Mouse (Mus musculus) bone marrow macrophage, adult 2 months (primary cell): ENCODE measurements at regions not wholly inside any gene's neighbourhood (a gene's known extent, or its start where the extent isn't known, plus 50 kb on each side); places are given as distances from the start of the nearest gene placed in this dataset.

Source experiments
- H3K27ac ChIP-seq: 2 replicates; pipeline ENCODE4 v1.5.1; 2012; ENCODE audit warnings: low read depth, low read length; ENCODE audit not compliant: insufficient read depth
- H3K4me1 ChIP-seq: 2 replicates; pipeline ENCODE4 v1.6.1; 2012; ENCODE audit warnings: low read length; ENCODE audit not compliant: control insufficient read depth, insufficient read depth
- H3K4me3 ChIP-seq: 2 replicates; pipeline ENCODE4 v1.5.1; 2012; ENCODE audit warnings: mild to moderate bottlenecking, low read length, moderate library complexity; ENCODE audit not compliant: insufficient read depth
- CTCF ChIP-seq: IDR thresholded peaks from 2 replicates; pipeline ENCODE4 v1.5.1; 2012; ENCODE audit warnings: low read depth, mild to moderate bottlenecking, low read length, moderate library complexity
- POLR2A ChIP-seq: IDR thresholded peaks from 2 replicates; pipeline ENCODE4 v1.6.1; 2012; ENCODE audit warnings: mild to moderate bottlenecking, low read depth, low read length, borderline replicate concordance

DNA sequence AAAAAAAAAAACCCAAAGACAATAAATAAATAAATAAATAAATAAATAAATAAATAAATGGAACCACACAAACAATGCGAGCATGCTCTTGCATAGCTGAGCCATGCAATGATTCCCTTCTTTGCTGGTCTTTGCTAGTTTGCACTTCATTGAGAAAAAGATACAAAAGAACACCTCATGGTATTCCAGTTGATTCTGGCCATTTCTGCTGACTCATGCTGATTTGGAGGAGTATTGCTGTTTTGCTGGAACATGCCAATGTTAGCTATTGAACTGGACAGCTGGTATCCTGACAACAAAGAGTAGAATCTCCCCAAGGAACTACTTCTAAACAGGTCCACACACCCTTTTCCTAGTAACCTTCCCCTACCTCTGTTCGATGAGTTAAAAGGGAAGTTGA, 60.2 kb downstream of the Htr1a start:
- Histone ChIP-seq H3K4me1 (no peaks in the 10 kb centered on the region), H3K4me3 (no peak overlapping the region), H3K27ac (no peak overlapping the region)
- no peak for TF ChIP-seq CTCF
- no peak for TF ChIP-seq POLR2A

DNA sequence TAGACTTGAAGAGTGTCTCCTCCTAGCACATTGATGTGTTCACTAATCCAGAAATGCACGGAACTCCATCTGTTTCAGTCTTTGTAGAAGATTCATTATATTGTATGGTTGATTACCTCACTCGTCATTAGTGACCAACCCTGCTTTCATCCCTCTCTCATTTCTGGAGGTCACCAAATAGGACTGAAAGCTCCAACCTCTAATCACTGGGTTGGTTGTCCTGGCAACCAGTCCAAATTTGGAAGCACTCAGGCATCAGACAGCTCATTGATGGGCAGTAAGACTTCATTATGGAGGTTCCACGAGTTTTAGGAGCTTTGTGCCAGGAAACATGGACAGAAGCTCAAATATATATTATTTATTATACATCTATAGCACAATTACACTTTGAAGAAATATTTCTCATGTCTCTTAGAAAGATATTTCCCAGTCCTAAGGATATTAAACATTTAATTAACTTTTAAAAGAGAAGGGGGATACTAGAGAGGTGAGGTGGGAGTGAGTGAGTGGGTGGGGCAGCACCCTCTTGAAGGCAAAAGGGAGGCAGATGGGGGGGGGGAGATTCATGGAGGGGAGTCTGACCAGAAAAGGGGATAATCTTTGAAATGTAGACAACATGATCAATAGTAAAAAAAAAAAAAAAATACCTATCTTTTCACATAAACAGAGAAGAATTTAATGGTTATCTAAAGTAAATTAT, 94.7 kb downstream of the Htr1a start:
- no peaks in the 10 kb centered on the region for H3K4me1 ChIP-seq
- H3K27ac ChIP-seq, result no peak overlapping the region
- TF ChIP-seq CTCF (no peak), POLR2A (no peak)
- H3K4me3 ChIP-seq, result no peak overlapping the region

DNA sequence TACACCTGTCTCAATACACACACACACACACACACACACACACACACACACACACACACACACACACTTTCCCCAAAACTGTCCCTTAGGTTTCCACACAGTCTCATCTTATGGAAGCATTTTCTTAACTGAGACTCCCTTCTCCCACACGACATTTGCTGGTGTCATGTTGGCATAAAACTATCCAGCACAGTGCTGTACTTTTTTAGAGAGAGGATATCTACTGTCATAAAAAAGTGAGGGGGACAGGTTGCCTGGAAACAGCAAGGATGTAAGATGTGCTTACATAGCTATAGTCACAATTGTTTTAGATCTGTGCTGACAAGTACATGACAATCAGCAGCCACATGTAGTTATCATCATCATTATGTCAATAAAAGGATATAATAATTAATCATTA, 129.8 kb downstream of the Htr1a start:
- no peak overlapping the region for H3K27ac ChIP-seq
- H3K4me3 ChIP-seq, result no peak overlapping the region
- no peaks in the 10 kb centered on the region for H3K4me1 ChIP-seq
- no peak for TF ChIP-seq CTCF
- TF ChIP-seq POLR2A, result no peak

DNA sequence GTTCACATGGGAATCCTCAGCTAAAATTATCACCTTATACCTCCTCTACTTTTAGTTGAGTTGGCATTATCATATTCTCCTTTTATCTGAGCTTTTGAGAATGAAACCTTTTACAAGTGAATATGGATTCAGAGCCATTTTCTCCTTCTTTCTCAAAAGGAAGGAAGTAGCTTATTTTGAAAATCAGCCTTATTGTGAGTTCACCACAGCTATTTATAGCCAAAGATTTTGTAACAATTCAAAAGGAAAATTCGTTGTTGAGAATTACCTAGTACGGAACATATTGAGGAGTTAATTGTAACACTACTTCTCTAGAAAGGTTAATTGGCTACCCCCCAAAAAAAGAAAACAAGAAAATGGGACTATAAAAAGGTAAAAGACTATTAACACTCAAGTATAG, 163.0 kb downstream of the Htr1a start:
- no peak overlapping the region for H3K4me3 ChIP-seq
- H3K4me1 ChIP-seq, result peaks cover 3% of the 10 kb centered on the region
- H3K27ac ChIP-seq, result peak overlapping the region; percentile 3; the same call in 1 of the 2 replicates
- TF ChIP-seq CTCF (no peak), POLR2A (no peak)

DNA sequence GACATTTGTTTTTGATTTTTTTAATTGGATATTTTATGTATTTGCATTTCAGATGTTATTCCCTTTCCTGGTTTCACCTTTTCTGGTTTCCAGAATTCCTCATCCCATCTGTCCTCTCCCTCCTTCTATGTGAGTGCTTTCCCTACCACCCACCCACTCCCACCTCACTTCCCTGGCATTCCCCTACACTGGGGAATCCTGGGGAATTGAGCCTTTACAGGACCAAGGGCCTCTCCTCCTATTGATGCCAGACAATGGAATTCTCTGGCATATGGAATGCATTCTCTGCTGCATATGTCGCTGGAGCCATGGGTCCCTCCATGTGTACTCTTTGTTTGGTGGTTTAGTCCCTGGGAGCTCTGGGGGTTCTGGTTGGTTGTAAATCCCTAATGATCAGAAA, 175.9 kb downstream of the Htr1a start:
- Histone ChIP-seq H3K27ac (no peak overlapping the region), H3K4me3 (no peak overlapping the region), H3K4me1 (no peaks in the 10 kb centered on the region)
- TF ChIP-seq CTCF, result no peak
- TF ChIP-seq POLR2A, result no peak

DNA sequence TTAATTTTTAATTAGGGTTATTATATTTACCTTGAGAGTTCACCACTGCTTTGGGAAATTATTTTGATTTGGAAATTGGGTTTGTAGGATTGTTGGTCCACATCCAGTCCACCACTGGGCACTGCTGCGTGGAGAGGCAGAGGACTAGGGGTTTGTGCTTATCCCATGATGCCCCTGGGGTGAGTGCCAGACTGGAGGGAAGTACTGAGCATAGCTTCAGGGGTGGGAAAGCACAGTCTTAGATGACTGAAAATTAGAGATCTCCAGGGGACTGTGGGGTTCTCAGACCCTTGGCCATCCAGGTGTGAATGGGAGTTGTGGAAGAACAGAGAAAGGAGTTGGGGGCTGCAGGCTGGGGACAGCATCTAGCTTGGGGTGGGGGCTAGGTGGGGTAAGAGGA, 177.4 kb downstream of the Htr1a start:
- Histone ChIP-seq H3K4me1 (no peaks in the 10 kb centered on the region), H3K4me3 (no peak overlapping the region), H3K27ac (no peak overlapping the region)
- TF ChIP-seq CTCF (no peak), POLR2A (no peak)

DNA sequence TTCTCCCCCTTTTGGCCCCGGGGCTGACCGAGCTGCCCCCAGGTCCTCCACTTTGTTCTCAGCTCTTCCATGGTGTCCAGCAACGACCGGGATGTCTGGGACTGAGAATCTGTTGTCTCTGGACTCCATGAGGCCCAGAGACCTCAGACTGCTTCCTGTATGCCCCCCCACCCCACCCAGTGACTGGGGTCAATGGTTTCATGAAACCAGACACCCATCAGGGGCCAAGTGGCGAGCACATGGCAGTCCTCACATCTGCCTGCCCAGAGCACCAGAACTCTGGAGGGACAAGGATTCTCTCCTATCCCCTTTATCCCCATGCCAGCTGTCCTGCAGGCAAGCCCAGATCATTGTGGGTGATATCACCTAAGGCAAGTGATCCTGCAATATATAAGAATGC, 185.2 kb downstream of the Htr1a start:
- no peak overlapping the region for H3K4me3 ChIP-seq
- H3K4me1 ChIP-seq, result no peaks in the 10 kb centered on the region
- no peak overlapping the region for H3K27ac ChIP-seq
- TF ChIP-seq CTCF, result no peak

DNA sequence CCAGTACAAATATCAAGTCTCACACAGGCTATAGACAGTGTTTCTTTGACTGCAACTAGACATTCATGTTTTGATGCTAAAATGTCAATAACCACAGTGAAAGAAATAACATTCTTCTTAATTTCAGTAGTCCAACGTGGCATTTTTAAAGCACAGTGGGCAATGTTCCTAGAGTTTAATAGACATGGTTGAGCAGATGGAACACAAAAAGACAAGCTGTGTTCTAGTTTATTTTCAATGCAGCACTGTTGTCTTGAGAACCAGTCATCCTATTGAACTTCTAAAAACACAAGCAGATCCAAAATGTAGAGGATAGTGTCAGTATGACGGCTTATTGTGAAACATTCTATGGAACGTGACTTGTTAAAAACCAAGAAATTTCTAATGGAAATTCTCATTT, 205.2 kb downstream of the Htr1a start:
- Histone ChIP-seq H3K4me1 (no peaks in the 10 kb centered on the region), H3K4me3 (no peak overlapping the region), H3K27ac (no peak overlapping the region)
- TF ChIP-seq POLR2A (no peak), CTCF (no peak)
